ENCODE assay signal across 21 mouse cellular contexts in the genomic region with DNA sequence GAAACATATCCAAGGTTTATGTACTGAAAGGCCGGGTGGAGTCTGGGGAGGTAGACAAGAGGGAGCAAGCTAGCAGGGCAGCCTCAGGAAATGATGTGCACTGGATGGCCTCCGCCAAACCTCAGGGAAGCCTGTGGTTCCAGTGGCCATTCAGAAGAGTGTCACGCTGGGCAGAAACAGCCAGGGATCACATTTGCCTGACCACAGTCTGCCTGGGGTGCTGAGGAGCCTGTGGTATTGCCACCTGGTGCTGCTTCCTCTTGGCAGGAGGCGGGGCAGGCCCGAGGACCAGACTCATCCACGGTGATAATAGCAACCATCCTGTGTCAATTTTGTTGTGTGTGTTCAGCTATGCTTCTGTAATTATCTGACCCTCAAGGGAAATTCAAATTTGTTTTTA. TPM values are rescaled to one million over a fixed set of nuclear protein-coding genes. Genes with fewer than 3 reads are reported as not detected.
DNase-seq lines count a peak whose midpoint lies in the region; ATAC-seq and TF ChIP-seq lines count a peak whose summit lies in the region.
"Had no signal": no experiment of that assay in that cellular context is flagged by ENCODE, and none has a peak within 500 bp of the region (broad histone marks: within the 10 kb centered on the region; RNA-seq: fewer than 3 reads in every experiment).

No protein-coding gene starts in this region.

- no peak for TF ChIP-seq CTCF in cerebellum, adult 2 months (IDR thresholded peaks at IDR 0.05; ENCODE audit: borderline replicate concordance, insufficient read depth, low read depth, low read length)

- DNase-seq in 3T3-L1 (ENCODE audit: low read depth, low spot score) (peak; percentile 56), A20 (ENCODE audit: low read depth, low spot score) (peak; percentile 60)
- DNase-seq in embryonic facial prominence, embryonic 10.5 days (ENCODE audit: low spot score): no peak
- DNase-seq in layer of hippocampus, postnatal 10 days (ENCODE audit: low spot score in 2 of 2): no peak
- no peak for DNase-seq in cerebellum, adult 2 months
- DNase-seq in spleen, postnatal 14 days (ENCODE audit: low spot score in 2 of 2): no peak
- DNase-seq: adrenal gland, postnatal 14 days; cerebellum, adult 9-11 months; embryo, embryonic 11 days; heart, adult 2 months; kidney, adult 2 months; left cerebral cortex, postnatal 4 days; lung, postnatal 4 days; thymus, adult 2 months had no signal

- WGBS in embryonic facial prominence, embryonic 10.5 days: 61% methylated on average over 6 of the region's 6 CpGs
- 68% methylated on average over 6 of the region's 6 CpGs for WGBS in cerebellum, adult 2 months

- no peaks in the 10 kb centered on the region for H3K9me3 ChIP-seq in embryonic facial prominence, embryonic 10.5 days
- H3K9me3 ChIP-seq: forebrain, embryonic 15.5 days; hindbrain, embryonic 15.5 days; limb, embryonic 15.5 days; liver, embryonic 15.5 days; neural tube, embryonic 15.5 days had no signal

- H3K27me3 ChIP-seq in embryonic facial prominence, embryonic 10.5 days (replicated peaks; ENCODE audit: low read depth, poor library complexity, severe bottlenecking): peaks cover 9% of the 10 kb centered on the region; the same call in 1 of the 2 replicates
- no peaks in the 10 kb centered on the region; the same call in 1 of the 2 replicates for H3K27me3 ChIP-seq in cerebellum, adult 2 months (ENCODE audit: control insufficient read depth, insufficient read depth, low read length)
- H3K27me3 ChIP-seq: forebrain, embryonic 15.5 days; hindbrain, embryonic 15.5 days; limb, embryonic 15.5 days; liver, embryonic 15.5 days; neural tube, embryonic 15.5 days had no signal

- H3K4me1 ChIP-seq in embryonic facial prominence, embryonic 10.5 days: peaks cover 59% of the 10 kb centered on the region
- H3K4me1 ChIP-seq in cerebellum, adult 2 months (ENCODE audit: control insufficient read depth, insufficient read depth, low read length): no peaks in the 10 kb centered on the region
- H3K4me1 ChIP-seq: forebrain, embryonic 15.5 days had no signal

- H3K27ac ChIP-seq in embryonic facial prominence, embryonic 10.5 days (replicated peaks): peak overlapping the region; percentile 12; the same call in 1 of the 2 replicates
- no peak overlapping the region for H3K27ac ChIP-seq in cerebellum, adult 2 months (ENCODE audit: insufficient read depth, low read length)
- H3K27ac ChIP-seq: forebrain, embryonic 15.5 days; heart, adult 2 months; hindbrain, embryonic 15.5 days; kidney, postnatal 0 days; limb, embryonic 15.5 days; liver, embryonic 15.5 days; neural tube, embryonic 15.5 days had no signal

- H3K36me3 ChIP-seq in embryonic facial prominence, embryonic 10.5 days (replicated peaks): no peaks in the 10 kb centered on the region
- H3K36me3 ChIP-seq: forebrain, embryonic 15.5 days; hindbrain, embryonic 15.5 days; limb, embryonic 15.5 days; liver, embryonic 15.5 days; neural tube, embryonic 15.5 days had no signal

- ATAC-seq in megakaryocyte progenitor cell, adult 5-6 weeks (replicated peaks; ENCODE audit: poor library complexity): peak; percentile 89
- ATAC-seq: forebrain, embryonic 15.5 days had no signal

- no peak overlapping the region for H3K4me3 ChIP-seq in embryonic facial prominence, embryonic 10.5 days
- H3K4me3 ChIP-seq in cerebellum, adult 2 months (replicated peaks; ENCODE audit: insufficient read depth, low read depth, low read length): no peak overlapping the region
- H3K4me3 ChIP-seq: forebrain, embryonic 15.5 days; heart, adult 2 months; hindbrain, embryonic 15.5 days; limb, embryonic 15.5 days; liver, embryonic 15.5 days; neural tube, embryonic 15.5 days had no signal

- TF ChIP-seq POLR2A in cerebellum, adult 2 months (IDR thresholded peaks at IDR 0.05; ENCODE audit: borderline replicate concordance, insufficient read depth, low read length): no peak

RNA-seq across cellular contexts. Expression of a gene that starts 18.9 kb away (rescaled TPM):
- polyA plus RNA-seq in embryonic facial prominence, embryonic 10.5 days (2016; fragmentation: Nextera tagmentation; extraction: Ambion mirVana): 6.2 and 6.3 TPM in 2 replicates
- 7.9 and 9.6 TPM in 2 replicates for total RNA-seq in megakaryocyte progenitor cell, adult 5-6 weeks (2015)
- 4.9 and 5.3 TPM in 2 replicates for total RNA-seq in megakaryocyte progenitor cell, adult 5-6 weeks (2017)
- 10 to 100 TPM; 36.9 to 39.6 TPM for total RNA-seq in layer of hippocampus, postnatal 10 days (2021)
- polyA plus RNA-seq in cerebellum, adult 2 months (2012; rRNA removed): 33.4 and 34.9 TPM in 2 replicates

Comparison
In these comparisons a context has a peak if more than half of its experiments do, and no peak if none do; other contexts are left out.
1. DNase-seq: peak in 3T3-L1 (single experiment) and A20 (single experiment); none in embryonic facial prominence, embryonic 10.5 days (single experiment), layer of hippocampus, postnatal 10 days (0 of 2), cerebellum, adult 2 months (0 of 2) and spleen, postnatal 14 days (0 of 2).